Comparison of ENCODE assay signal across 11 mouse cellular contexts in the genomic region with DNA sequence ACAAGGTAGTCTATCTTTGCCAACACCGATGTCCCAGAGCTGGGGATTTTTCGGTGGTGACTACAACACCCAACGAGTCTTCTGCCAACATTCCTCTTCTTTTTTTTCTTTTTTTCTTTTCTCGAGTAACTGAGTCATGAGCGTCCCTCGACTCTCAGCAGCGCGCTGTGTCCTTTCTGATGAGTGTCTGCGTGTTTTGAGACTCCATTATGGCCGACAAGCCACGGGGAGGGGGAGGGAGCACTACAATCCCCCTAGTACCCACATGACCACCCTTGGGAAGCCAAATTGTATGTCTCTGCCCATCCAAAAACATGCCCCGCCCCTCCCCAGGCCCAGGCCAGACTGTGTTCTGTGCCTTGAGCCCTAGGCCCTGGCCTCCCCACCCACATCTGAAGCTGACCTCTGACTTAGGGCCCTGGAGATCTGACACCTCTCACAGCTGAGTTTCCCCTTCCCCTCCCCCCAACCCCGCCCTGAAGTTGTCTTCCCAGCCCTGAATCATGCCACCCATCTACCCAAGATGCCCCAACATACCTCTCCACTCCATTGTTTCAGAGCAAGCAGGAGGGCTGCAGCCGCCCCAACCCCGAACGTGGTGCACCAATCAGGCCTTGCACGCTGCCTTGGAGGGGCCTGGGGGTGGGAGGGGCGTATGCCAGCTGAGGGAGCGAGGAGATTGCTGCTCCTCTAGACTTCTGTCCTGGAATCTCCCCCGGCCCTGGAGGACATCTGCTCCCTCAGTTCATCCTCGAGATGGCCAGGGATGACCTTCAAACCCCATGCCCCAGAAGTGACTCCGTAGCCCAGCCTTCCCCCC. TPM values are rescaled to one million over a fixed set of nuclear protein-coding genes. Genes with fewer than 3 reads are reported as not detected.
DNase-seq lines count a peak whose midpoint lies in the region; ATAC-seq and TF ChIP-seq lines count a peak whose summit lies in the region.
"Had no signal": no experiment of that assay in that cellular context is flagged by ENCODE, and none has a peak within 500 bp of the region (broad histone marks: within the 10 kb centered on the region; RNA-seq: fewer than 3 reads in every experiment).

No protein-coding gene starts in this region.

- peaks cover 31% of the 10 kb centered on the region for H3K27me3 ChIP-seq in kidney, embryonic 15.5 days
- H3K27me3 ChIP-seq in hindbrain, embryonic 16.5 days (replicated peaks; ENCODE audit: control insufficient read depth, insufficient read depth, low read length): no peaks in the 10 kb centered on the region
- H3K27me3 ChIP-seq in neural tube, embryonic 12.5 days (replicated peaks): no peaks in the 10 kb centered on the region
- H3K27me3 ChIP-seq in intestine, postnatal 0 days (replicated peaks; ENCODE audit: control insufficient read depth, insufficient read depth, low read length): no peaks in the 10 kb centered on the region
- H3K27me3 ChIP-seq in intestine, embryonic 15.5 days (replicated peaks): 0 out of 2 replicates have a peak, but pooled peaks cover 5% of the 10 kb centered on the region

- H3K36me3 ChIP-seq in kidney, embryonic 15.5 days: no peaks in the 10 kb centered on the region
- H3K36me3 ChIP-seq in hindbrain, embryonic 16.5 days (ENCODE audit: control insufficient read depth, insufficient read depth, low read length): no peaks in the 10 kb centered on the region
- peaks cover 5% of the 10 kb centered on the region; the same call in 1 of the 2 replicates for H3K36me3 ChIP-seq in neural tube, embryonic 12.5 days
- H3K36me3 ChIP-seq in intestine, postnatal 0 days (ENCODE audit: control insufficient read depth, insufficient read depth): no peaks in the 10 kb centered on the region
- H3K36me3 ChIP-seq in intestine, embryonic 15.5 days: no peaks in the 10 kb centered on the region

- no peak for DNase-seq in kidney, postnatal 14 days
- DNase-seq in embryo, embryonic 9.5 days (ENCODE audit: extremely low spot score): peak; percentile 37
- no peak for DNase-seq in thymus, postnatal 0 days (ENCODE audit: low spot score)
- DNase-seq: kidney, adult 9 months; lung, postnatal 10 days; thymus, postnatal 14 days had no signal

- H3K9ac ChIP-seq in kidney, embryonic 15.5 days: no peak overlapping the region
- H3K9ac ChIP-seq in hindbrain, embryonic 16.5 days (ENCODE audit: low read depth, low read length): 0 out of 2 replicates have a peak overlapping the region, but pooled peaks have one; percentile 27
- no peak overlapping the region for H3K9ac ChIP-seq in neural tube, embryonic 12.5 days
- no peak overlapping the region for H3K9ac ChIP-seq in intestine, postnatal 0 days (ENCODE audit: low read depth, low read length)
- H3K9ac ChIP-seq in intestine, embryonic 15.5 days: no peak overlapping the region

- no peak for TF ChIP-seq CTCF in intestine, postnatal 0 days (IDR thresholded peaks at IDR 0.05; ENCODE audit: low read depth)

- WGBS in kidney, embryonic 15.5 days: 28% methylated on average over 22 of the region's 22 CpGs
- 23% methylated on average over 22 of the region's 22 CpGs for WGBS in hindbrain, embryonic 16.5 days
- WGBS in neural tube, embryonic 12.5 days: 19% methylated on average over 22 of the region's 22 CpGs
- 56% methylated on average over 22 of the region's 22 CpGs for WGBS in intestine, postnatal 0 days
- 39% methylated on average over 22 of the region's 22 CpGs for WGBS in intestine, embryonic 15.5 days

- ATAC-seq in kidney, embryonic 15.5 days (replicated peaks; ENCODE audit: low FRiP score): peak; percentile 46; the same call in 1 of the 2 replicates
- peak; percentile 47 for ATAC-seq in hindbrain, embryonic 16.5 days
- ATAC-seq in neural tube, embryonic 12.5 days (ENCODE audit: low FRiP score, low read depth): 0 out of 2 replicates have a peak, but pooled peaks have one; percentile 18
- ATAC-seq in intestine, postnatal 0 days: no peak
- ATAC-seq in intestine, embryonic 15.5 days: no peak

- H3K27ac ChIP-seq in kidney, embryonic 15.5 days: no peak overlapping the region
- no peak overlapping the region for H3K27ac ChIP-seq in hindbrain, embryonic 16.5 days (ENCODE audit: low read depth, low read length)
- no peak overlapping the region for H3K27ac ChIP-seq in neural tube, embryonic 12.5 days
- H3K27ac ChIP-seq in intestine, postnatal 0 days (ENCODE audit: low read depth, low read length): no peak overlapping the region
- H3K27ac ChIP-seq in intestine, embryonic 15.5 days: no peak overlapping the region

- 0 out of 2 replicates have a peak, but pooled peaks cover 5% of the 10 kb centered on the region for H3K4me1 ChIP-seq in kidney, embryonic 15.5 days
- H3K4me1 ChIP-seq in hindbrain, embryonic 16.5 days (ENCODE audit: control insufficient read depth, insufficient read depth, low read depth, low read length): no peaks in the 10 kb centered on the region; the same call in 1 of the 2 replicates
- H3K4me1 ChIP-seq in neural tube, embryonic 12.5 days: peaks cover 18% of the 10 kb centered on the region
- no peaks in the 10 kb centered on the region for H3K4me1 ChIP-seq in intestine, postnatal 0 days (replicated peaks; ENCODE audit: control insufficient read depth, insufficient read depth, low read length)
- H3K4me1 ChIP-seq in intestine, embryonic 15.5 days (replicated peaks): no peaks in the 10 kb centered on the region

- no peak overlapping the region for H3K4me2 ChIP-seq in kidney, embryonic 15.5 days
- no peak overlapping the region for H3K4me2 ChIP-seq in hindbrain, embryonic 16.5 days (ENCODE audit: low read length)
- peak overlapping the region; percentile 33 for H3K4me2 ChIP-seq in neural tube, embryonic 12.5 days (replicated peaks)
- no peak overlapping the region for H3K4me2 ChIP-seq in intestine, postnatal 0 days (replicated peaks; ENCODE audit: low read depth)
- no peak overlapping the region for H3K4me2 ChIP-seq in intestine, embryonic 15.5 days (replicated peaks)

- H3K9me3 ChIP-seq in kidney, embryonic 15.5 days (replicated peaks): no peaks in the 10 kb centered on the region
- H3K9me3 ChIP-seq in hindbrain, embryonic 16.5 days (ENCODE audit: control insufficient read depth, low read length): no peaks in the 10 kb centered on the region
- H3K9me3 ChIP-seq in neural tube, embryonic 12.5 days: no peaks in the 10 kb centered on the region
- no peaks in the 10 kb centered on the region for H3K9me3 ChIP-seq in intestine, postnatal 0 days (ENCODE audit: control insufficient read depth)
- no peaks in the 10 kb centered on the region for H3K9me3 ChIP-seq in intestine, embryonic 15.5 days

- no peak overlapping the region for H3K4me3 ChIP-seq in kidney, embryonic 15.5 days (replicated peaks)
- H3K4me3 ChIP-seq in hindbrain, embryonic 16.5 days (ENCODE audit: low read length): no peak overlapping the region
- no peak overlapping the region for H3K4me3 ChIP-seq in neural tube, embryonic 12.5 days
- no peak overlapping the region for H3K4me3 ChIP-seq in intestine, postnatal 0 days (ENCODE audit: low read depth, low read length)
- H3K4me3 ChIP-seq in intestine, embryonic 15.5 days (replicated peaks): no peak overlapping the region

RNA-seq across cellular contexts. Expression of a gene that starts 46.8 kb away (rescaled TPM):
- 73.4 and 80.3 TPM in 2 replicates for polyA plus RNA-seq in kidney, embryonic 15.5 days (2015; fragmentation: Nextera tagmentation; extraction: Ambion mirVana)
- 18.2 and 19.6 TPM in 2 replicates for polyA plus RNA-seq in hindbrain, embryonic 16.5 days (2015; fragmentation: Nextera tagmentation; extraction: Ambion mirVana)
- polyA plus RNA-seq in neural tube, embryonic 12.5 days (2016; fragmentation: Nextera tagmentation; extraction: Ambion mirVana): 72.4 and 72.8 TPM in 2 replicates
- 76.9 and 86.0 TPM in 2 replicates for polyA plus RNA-seq in thymus, postnatal 0 days (2015; fragmentation: Nextera tagmentation; extraction: Ambion mirVana)
- 77.3 and 79.4 TPM in 2 replicates for polyA plus RNA-seq in intestine, postnatal 0 days (2015; fragmentation: Nextera tagmentation; extraction: Ambion mirVana)
- polyA plus RNA-seq in intestine, embryonic 15.5 days (2015; fragmentation: Nextera tagmentation; extraction: Ambion mirVana): 84.2 and 85.5 TPM in 2 replicates

Comparison
In these comparisons a context has a peak if more than half of its experiments do, and no peak if none do; other contexts are left out.
1. ATAC-seq: peak in kidney, embryonic 15.5 days (single experiment), hindbrain, embryonic 16.5 days (single experiment) and neural tube, embryonic 12.5 days (single experiment); none in intestine, postnatal 0 days (single experiment) and intestine, embryonic 15.5 days (single experiment).